Mouse (Mus musculus) megakaryocyte, embryonic 14.5 days (primary cell): ENCODE data around the gene Lgals9. TPM values are rescaled to one million over a fixed set of nuclear protein-coding genes. Genes with fewer than 3 reads are reported as not detected.

Source experiments
- H3K27me3 ChIP-seq: replicated peaks from 2 replicates; pipeline ENCODE3; 2012; ENCODE audit warnings: inconsistent platforms
- H3K36me3 ChIP-seq: replicated peaks from 2 replicates; pipeline ENCODE3; 2012; ENCODE audit warnings: low read length, inconsistent platforms, mixed read lengths
- H3K4me1 ChIP-seq: 2 replicates; pipeline ENCODE4 v1.6.1; 2012; ENCODE audit warnings: inconsistent platforms
- H3K4me3 ChIP-seq: replicated peaks from 2 replicates; pipeline ENCODE3; 2012; ENCODE audit warnings: moderate library complexity, mild to moderate bottlenecking, inconsistent platforms
- H3K9me3 ChIP-seq: 2 replicates; pipeline ENCODE4 v1.6.1; 2012; ENCODE audit warnings: inconsistent platforms
- FLI1 ChIP-seq: IDR thresholded peaks from 2 replicates; pipeline ENCODE4 v1.6.1; 2012; ENCODE audit warnings: low read length, inconsistent platforms, mixed read lengths
- GATA1 ChIP-seq: IDR thresholded peaks from 3 replicates; pipeline ENCODE4 v1.6.1; 2012; ENCODE audit warnings: mixed read lengths, low read length, inconsistent platforms, borderline replicate concordance
- polyA plus RNA-seq: library from polyadenylated mRNA; stranded (reverse); fragments of >175 nt; gene quantifications from 2 replicates; pipeline ENCODE4 v1.2.3, GENCODE M21; 2012; ENCODE audit warnings: low replicate concordance; ENCODE audit not compliant: insufficient read depth

The Lgals9 gene
- polyA plus RNA-seq, 1 experiment: 38.1 TPM

GRCm38 (mm10) chr11:78956260-78956659 lies 28.5 kb downstream of the Lgals9 start:
- TF ChIP-seq GATA1 (no peak), FLI1 (no peak)
- Histone ChIP-seq H3K4me1 (peaks cover 32% of the 10 kb centered on the region), H3K4me3 (no peak overlapping the region), H3K27me3 (peaks cover 56% of the 10 kb centered on the region), H3K36me3 (peaks cover 15% of the 10 kb centered on the region), H3K9me3 (no peaks in the 10 kb centered on the region)

DNA sequence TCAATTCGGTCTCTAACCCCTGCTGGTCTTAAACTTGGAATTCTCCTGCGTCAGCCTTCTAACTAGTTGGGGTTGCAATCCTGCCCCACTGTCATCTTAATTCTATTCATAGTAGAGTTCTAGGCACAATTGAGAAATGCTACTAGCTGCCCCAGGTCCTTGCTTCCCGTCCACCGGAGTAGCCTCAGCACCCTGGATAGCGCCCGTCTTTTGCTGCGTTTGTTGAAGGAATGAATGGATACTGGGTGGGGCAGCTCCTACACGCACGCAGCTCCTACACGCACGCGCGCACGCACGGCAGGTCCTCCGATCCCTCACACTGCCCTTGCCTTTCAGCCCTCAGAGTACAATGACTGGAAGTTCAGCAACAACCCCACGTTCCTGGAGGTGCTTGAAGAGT lies 32.3 kb downstream of the Lgals9 start:
- TF ChIP-seq GATA1: no peak
- TF ChIP-seq FLI1: no peak
- Histone ChIP-seq H3K36me3 (no peaks in the 10 kb centered on the region), H3K27me3 (peaks cover 89% of the 10 kb centered on the region), H3K9me3 (no peaks in the 10 kb centered on the region), H3K4me3 (peak overlapping the region; percentile 77), H3K4me1 (peaks cover 12% of the 10 kb centered on the region; the same call in 1 of the 2 replicates)

- Histone ChIP-seq H3K9me3 (no peaks in the 10 kb centered on the region), H3K4me1 (peaks cover 8% of the 10 kb centered on the region; the same call in 1 of the 2 replicates), H3K27me3 (peaks cover 91% of the 10 kb centered on the region), H3K36me3 (no peaks in the 10 kb centered on the region), H3K4me3 (no peak overlapping the region)
- no peak for TF ChIP-seq FLI1
- TF ChIP-seq GATA1: no peak
These were observed 34.4 kb downstream of the Lgals9 start for GRCm38 (mm10) chr11:78950365-78950764.

GRCm38 (mm10) chr11:78943083-78943482 lies 41.7 kb downstream of the Lgals9 start:
- Histone ChIP-seq H3K9me3 (no peaks in the 10 kb centered on the region), H3K27me3 (peaks cover 76% of the 10 kb centered on the region), H3K4me1 (no peaks in the 10 kb centered on the region), H3K4me3 (no peak overlapping the region), H3K36me3 (no peaks in the 10 kb centered on the region)
- TF ChIP-seq FLI1 (no peak), GATA1 (no peak)

GRCm38 (mm10) chr11:78935178-78935577 lies 49.6 kb downstream of the Lgals9 start:
- no peak for TF ChIP-seq GATA1
- TF ChIP-seq FLI1: no peak
- peaks cover 74% of the 10 kb centered on the region for H3K27me3 ChIP-seq

DNA sequence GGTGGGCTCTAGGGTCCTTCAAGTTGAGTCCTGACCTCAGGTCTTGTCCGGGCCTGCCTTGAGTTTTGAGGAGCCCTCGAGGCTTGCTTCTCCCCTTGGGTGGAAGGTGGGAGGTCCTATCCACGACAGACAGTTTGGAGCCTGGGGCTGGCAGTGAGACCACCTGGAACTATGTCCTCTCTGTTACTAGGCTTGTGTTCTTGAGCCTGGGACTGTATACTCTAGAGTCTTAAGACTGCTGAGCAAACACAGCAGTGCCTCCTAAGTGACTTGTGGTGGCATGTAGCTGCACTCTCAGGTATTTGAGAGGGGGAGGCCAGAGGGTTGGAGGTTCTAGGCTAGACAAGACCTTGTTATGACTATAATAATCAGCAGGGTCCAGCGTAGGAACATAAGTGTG lies 50.0 kb downstream of the Lgals9 start:
- Histone ChIP-seq H3K36me3 (no peaks in the 10 kb centered on the region), H3K27me3 (peaks cover 73% of the 10 kb centered on the region), H3K4me3 (no peak overlapping the region), H3K4me1 (no peaks in the 10 kb centered on the region), H3K9me3 (no peaks in the 10 kb centered on the region)
- TF ChIP-seq FLI1 (no peak), GATA1 (no peak)

More at GRCm38 (mm10) chr11:78935178-78935577, 49.6 kb downstream of the Lgals9 start:
- Histone ChIP-seq H3K36me3 (no peaks in the 10 kb centered on the region), H3K9me3 (no peaks in the 10 kb centered on the region), H3K4me3 (no peak overlapping the region), H3K4me1 (no peaks in the 10 kb centered on the region)

- Histone ChIP-seq H3K4me3 (no peak overlapping the region), H3K27me3 (peaks cover 76% of the 10 kb centered on the region), H3K4me1 (no peaks in the 10 kb centered on the region), H3K9me3 (peaks cover 2% of the 10 kb centered on the region), H3K36me3 (no peaks in the 10 kb centered on the region)
- TF ChIP-seq FLI1 (no peak), GATA1 (no peak)
These were observed 50.4 kb downstream of the Lgals9 start for GRCm38 (mm10) chr11:78934307-78934706.

- no peak for TF ChIP-seq FLI1
- no peak for TF ChIP-seq GATA1
- Histone ChIP-seq H3K27me3 (peaks cover 86% of the 10 kb centered on the region), H3K9me3 (peaks cover 12% of the 10 kb centered on the region), H3K4me3 (no peak overlapping the region), H3K36me3 (no peaks in the 10 kb centered on the region), H3K4me1 (peaks cover 11% of the 10 kb centered on the region)
These were observed 55.4 kb downstream of the Lgals9 start for GRCm38 (mm10) chr11:78929345-78929744.

- Histone ChIP-seq H3K4me3 (peak overlapping the region; percentile 62), H3K27me3 (peaks cover 88% of the 10 kb centered on the region)
These were observed 59.8 kb downstream of the Lgals9 start for GRCm38 (mm10) chr11:78924916-78925315.

GRCm38 (mm10) chr11:78924111-78924510 lies 60.6 kb downstream of the Lgals9 start:
- H3K36me3 ChIP-seq: no peaks in the 10 kb centered on the region
- H3K27me3 ChIP-seq: peaks cover 84% of the 10 kb centered on the region
- H3K9me3 ChIP-seq: peaks cover 9% of the 10 kb centered on the region
- peaks cover 31% of the 10 kb centered on the region for H3K4me1 ChIP-seq
- H3K4me3 ChIP-seq: no peak overlapping the region
- no peak for TF ChIP-seq GATA1
- TF ChIP-seq FLI1: no peak

More at GRCm38 (mm10) chr11:78924916-78925315, 59.8 kb downstream of the Lgals9 start:
- H3K9me3 ChIP-seq: peaks cover 12% of the 10 kb centered on the region
- H3K36me3 ChIP-seq: no peaks in the 10 kb centered on the region
- H3K4me1 ChIP-seq: peaks cover 31% of the 10 kb centered on the region
- TF ChIP-seq FLI1: no peak
- no peak for TF ChIP-seq GATA1
